ENCODE assay signal across 10 mouse cellular contexts in genomic region chr5:139894025-139894508, GRCm38 (mm10). TPM values are rescaled to one million over a fixed set of nuclear protein-coding genes. Genes with fewer than 3 reads are reported as not detected.
A peak's percentile ranks its signal among the peaks of the same experiment; 100 is the strongest.
DNase-seq lines count a peak whose midpoint lies in the region; ATAC-seq and TF ChIP-seq lines count a peak whose summit lies in the region.
"Had no signal": no experiment of that assay in that cellular context is flagged by ENCODE, and none has a peak within 500 bp of the region (broad histone marks: within the 10 kb centered on the region; RNA-seq: fewer than 3 reads in every experiment).

No protein-coding gene starts in this region.

- H3K9ac ChIP-seq in hindbrain, postnatal 0 days (replicated peaks; ENCODE audit: low read length): no peak overlapping the region
- H3K9ac ChIP-seq in neural tube, embryonic 13.5 days: no peak overlapping the region

- H3K27me3 ChIP-seq in hindbrain, postnatal 0 days (ENCODE audit: insufficient read depth, low read length): no peaks in the 10 kb centered on the region
- no peaks in the 10 kb centered on the region for H3K27me3 ChIP-seq in neural tube, embryonic 13.5 days

- H3K36me3 ChIP-seq in hindbrain, postnatal 0 days (ENCODE audit: insufficient read depth, low read length): no peaks in the 10 kb centered on the region
- no peaks in the 10 kb centered on the region for H3K36me3 ChIP-seq in neural tube, embryonic 13.5 days

- no peak overlapping the region for H3K27ac ChIP-seq in hindbrain, postnatal 0 days
- H3K27ac ChIP-seq in neural tube, embryonic 13.5 days (replicated peaks): peak overlapping the region; percentile 80

- ATAC-seq in hindbrain, postnatal 0 days: peak; percentile 44; the same call in 1 of the 2 replicates
- ATAC-seq in neural tube, embryonic 13.5 days (ENCODE audit: low read depth): peak; percentile 74; the same call in 1 of the 2 replicates

- WGBS in hindbrain, postnatal 0 days: 23% methylated on average over 12 of the region's 12 CpGs
- WGBS in neural tube, embryonic 13.5 days: 21% methylated on average over 12 of the region's 12 CpGs

- DNase-seq in kidney, adult 11 months: peak; percentile 28
- DNase-seq in kidney, adult 9 months: no peak
- DNase-seq in gastrocnemius, postnatal 10 days: peak; percentile 49
- peak; percentile 48 for DNase-seq in hindbrain, postnatal 0 days (ENCODE audit: low spot score)
- no peak for DNase-seq in left cerebral cortex, postnatal 14 days (ENCODE audit: low spot score in 2 of 2)
- DNase-seq in spleen, adult 18-20 months: no peak
- DNase-seq in right cerebral cortex, postnatal 4 days: no peak
- DNase-seq: cerebellum, adult 2 months had no signal

- H3K9me3 ChIP-seq in hindbrain, postnatal 0 days (ENCODE audit: low read length): no peaks in the 10 kb centered on the region
- no peaks in the 10 kb centered on the region for H3K9me3 ChIP-seq in neural tube, embryonic 13.5 days

- H3K4me3 ChIP-seq in hindbrain, postnatal 0 days (ENCODE audit: low read length): no peak overlapping the region
- H3K4me3 ChIP-seq in neural tube, embryonic 13.5 days: no peak overlapping the region

- no peak overlapping the region for H3K4me2 ChIP-seq in hindbrain, postnatal 0 days (ENCODE audit: low read depth, low read length)
- H3K4me2 ChIP-seq in neural tube, embryonic 13.5 days: no peak overlapping the region; the same call in 1 of the 2 replicates

- TF ChIP-seq CTCF in hindbrain, postnatal 0 days (IDR thresholded peaks at IDR 0.05; ENCODE audit: low read depth): no peak

- intact Hi-C loops in left cerebral cortex, postnatal 14 days (cut with DNase I): no loop called here

- H3K4me1 ChIP-seq in hindbrain, postnatal 0 days (ENCODE audit: insufficient read depth, low read length): peaks cover 6% of the 10 kb centered on the region; the same call in 1 of the 2 replicates
- peaks cover 36% of the 10 kb centered on the region for H3K4me1 ChIP-seq in neural tube, embryonic 13.5 days (replicated peaks)

RNA-seq across cellular contexts. Expression of gene Elfn1, which starts 13.7 kb away (rescaled TPM):
- 1 to 10 TPM in 1 of 2 experiments, under 1 TPM in 1; 0.99 to 1.0 TPM for total RNA-seq in gastrocnemius, postnatal 10 days (2021)
- 26.0 and 45.1 TPM in 2 replicates for total RNA-seq in hindbrain, postnatal 0 days (2014; rRNA removed)
- 2.3 and 3.3 TPM in 2 replicates for polyA plus RNA-seq in hindbrain, postnatal 0 days (2015; fragmentation: Nextera tagmentation; extraction: Ambion mirVana)
- polyA plus RNA-seq in neural tube, embryonic 13.5 days (2015; fragmentation: Nextera tagmentation; extraction: Ambion mirVana): 3.3 and 4.0 TPM in 2 replicates
- total RNA-seq in left cerebral cortex, postnatal 14 days (2021): 10 to 100 TPM; 38.6 to 41.7 TPM
- total RNA-seq: liver, adult 2 months had no signal

Comparison
In these comparisons a context has a peak if more than half of its experiments do, and no peak if none do; other contexts are left out.
1. DNase-seq: peak in kidney, adult 11 months (single experiment), gastrocnemius, postnatal 10 days (single experiment) and hindbrain, postnatal 0 days (single experiment); none in kidney, adult 9 months (single experiment), left cerebral cortex, postnatal 14 days (0 of 2), spleen, adult 18-20 months (0 of 2) and right cerebral cortex, postnatal 4 days (single experiment).
2. RNA of gene Elfn1, which starts 13.7 kb away (total RNA-seq): 26.0 to 45.1 TPM in hindbrain, postnatal 0 days and 38.6 to 41.7 TPM in left cerebral cortex, postnatal 14 days; 0.99 to 1.0 TPM in gastrocnemius, postnatal 10 days; every median in the first group is over 10 times any median in the second.